Mouse (Mus musculus) hindbrain, embryonic 16.5 days (tissue): ENCODE results near the gene Sox5. TPM values are rescaled to one million over a fixed set of nuclear protein-coding genes. Genes with fewer than 3 reads are reported as not detected.

Source experiments
- ATAC-seq: fragments of 200-750 bp; cut with Nextera tagmentation; 2 replicates; pipeline ENCODE4 v1.8.0; 2017; ENCODE audit warnings: moderate TSS enrichment, moderate library complexity
- H3K27ac ChIP-seq: fragments of 300-500 bp; sonication (generic); 2 replicates; pipeline ENCODE4 v1.5.1; 2014; ENCODE audit warnings: low read depth, mild to moderate bottlenecking, control low read depth, low read length, moderate library complexity
- H3K27me3 ChIP-seq: fragments of 300-500 bp; sonication (generic); replicated peaks from 2 replicates; pipeline ENCODE4 v1.6.1; 2014; ENCODE audit warnings: low read length; ENCODE audit not compliant: control insufficient read depth, insufficient read depth
- H3K36me3 ChIP-seq: fragments of 300-500 bp; sonication (generic); 2 replicates; pipeline ENCODE4 v1.6.1; 2014; ENCODE audit warnings: mild to moderate bottlenecking, low read length, moderate library complexity, mixed read lengths; ENCODE audit not compliant: control insufficient read depth, insufficient read depth
- H3K4me1 ChIP-seq: fragments of 300-500 bp; sonication (generic); 2 replicates; pipeline ENCODE4 v1.6.1; 2014; ENCODE audit warnings: low read depth, low read length; ENCODE audit not compliant: control insufficient read depth, insufficient read depth
- H3K4me2 ChIP-seq: fragments of 300-500 bp; sonication (generic); 2 replicates; pipeline ENCODE4 v1.6.1; 2014; ENCODE audit warnings: mild to moderate bottlenecking, low read length, control low read depth, moderate library complexity
- H3K4me3 ChIP-seq: fragments of 300-500 bp; sonication (generic); 2 replicates; pipeline ENCODE4 v1.5.1; 2014; ENCODE audit warnings: mild to moderate bottlenecking, low read length, control low read depth, moderate library complexity
- H3K9ac ChIP-seq: fragments of 300-500 bp; sonication (generic); 2 replicates; pipeline ENCODE4 v1.6.1; 2014; ENCODE audit warnings: low read depth, mild to moderate bottlenecking, control low read depth, low read length, moderate library complexity
- H3K9me3 ChIP-seq: fragments of 300-500 bp; sonication (generic); 2 replicates; pipeline ENCODE4 v1.6.1; 2014; ENCODE audit warnings: mild to moderate bottlenecking, low read length, moderate library complexity; ENCODE audit not compliant: control insufficient read depth
- WGBS: fragments of 180-500 bp; shearing (Covaris S2); extraction: QIAGEN DNeasy Blood & Tissue Kit; methylation state at CpG from one replicate; pipeline ENCODE4 v1.1.7; 2014; 5-methylcytosine and 5-hydroxymethylcytosine counted together
- polyA plus RNA-seq: library from polyadenylated mRNA; unstranded; fragments of >200 nt; fragmentation: Nextera tagmentation; extraction: Ambion mirVana; gene quantifications from 2 replicates; pipeline ENCODE4 v1.2.1, GENCODE M21; 2015

The Sox5 gene
- polyA plus RNA-seq, 1 experiment from 2014 or later = 40.7 TPM

DNA sequence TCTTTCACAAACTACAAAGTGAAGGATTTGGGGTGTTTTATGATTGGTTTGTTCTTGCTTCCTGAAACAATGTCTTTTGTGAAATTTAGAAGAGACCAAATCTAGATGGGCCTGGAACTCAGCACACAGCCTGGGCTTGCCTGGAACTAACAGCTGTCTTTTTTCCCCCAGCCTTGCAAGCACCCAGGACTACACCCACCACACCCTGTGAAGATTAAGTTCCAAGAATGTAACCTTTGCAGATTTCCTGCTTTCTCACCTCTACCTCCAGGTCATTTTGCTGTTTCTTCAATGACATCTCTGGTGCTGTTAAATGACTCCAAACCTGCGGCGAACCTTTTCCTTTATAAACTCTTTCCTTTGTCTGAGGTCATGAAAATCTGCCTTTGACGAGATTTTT, 455.0 kb downstream of the Sox5 start:
- no peak overlapping the region for H3K9ac ChIP-seq
- no peak for ATAC-seq
- H3K4me2 ChIP-seq = no peak overlapping the region
- no peaks in the 10 kb centered on the region for H3K4me1 ChIP-seq
- 85% methylated on average over 3 of the region's 3 CpGs for WGBS
- H3K4me3 ChIP-seq = no peak overlapping the region
- H3K27ac ChIP-seq = no peak overlapping the region
- no peaks in the 10 kb centered on the region for H3K36me3 ChIP-seq
- no peaks in the 10 kb centered on the region for H3K9me3 ChIP-seq
- H3K27me3 ChIP-seq = no peaks in the 10 kb centered on the region

DNA sequence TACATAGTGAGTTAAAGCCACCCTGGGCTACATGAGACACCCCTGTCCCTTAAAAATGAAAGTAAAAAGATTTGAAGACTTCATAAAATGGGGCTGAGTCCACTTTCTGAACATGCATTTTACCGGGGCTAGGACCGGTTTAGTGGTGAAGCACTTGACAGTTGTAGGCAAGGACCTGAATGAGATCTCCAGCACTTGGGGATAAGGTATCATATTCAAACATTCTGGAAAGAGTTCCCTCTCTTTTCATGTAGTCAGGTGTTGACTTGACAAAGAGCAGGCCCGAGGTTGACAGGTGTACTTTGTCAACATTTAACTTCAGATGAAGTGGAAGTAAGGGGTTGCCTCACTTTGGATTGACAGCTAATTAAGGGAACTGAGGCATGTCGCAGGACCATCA, 458.4 kb downstream of the Sox5 start:
- Histone ChIP-seq H3K27ac (no peak overlapping the region), H3K36me3 (no peaks in the 10 kb centered on the region), H3K27me3 (no peaks in the 10 kb centered on the region), H3K4me2 (no peak overlapping the region), H3K4me3 (no peak overlapping the region), H3K9ac (no peak overlapping the region), H3K9me3 (no peaks in the 10 kb centered on the region), H3K4me1 (no peaks in the 10 kb centered on the region)
- ATAC-seq = no peak
- WGBS = 91% methylated on average over 4 of the region's 4 CpGs

DNA sequence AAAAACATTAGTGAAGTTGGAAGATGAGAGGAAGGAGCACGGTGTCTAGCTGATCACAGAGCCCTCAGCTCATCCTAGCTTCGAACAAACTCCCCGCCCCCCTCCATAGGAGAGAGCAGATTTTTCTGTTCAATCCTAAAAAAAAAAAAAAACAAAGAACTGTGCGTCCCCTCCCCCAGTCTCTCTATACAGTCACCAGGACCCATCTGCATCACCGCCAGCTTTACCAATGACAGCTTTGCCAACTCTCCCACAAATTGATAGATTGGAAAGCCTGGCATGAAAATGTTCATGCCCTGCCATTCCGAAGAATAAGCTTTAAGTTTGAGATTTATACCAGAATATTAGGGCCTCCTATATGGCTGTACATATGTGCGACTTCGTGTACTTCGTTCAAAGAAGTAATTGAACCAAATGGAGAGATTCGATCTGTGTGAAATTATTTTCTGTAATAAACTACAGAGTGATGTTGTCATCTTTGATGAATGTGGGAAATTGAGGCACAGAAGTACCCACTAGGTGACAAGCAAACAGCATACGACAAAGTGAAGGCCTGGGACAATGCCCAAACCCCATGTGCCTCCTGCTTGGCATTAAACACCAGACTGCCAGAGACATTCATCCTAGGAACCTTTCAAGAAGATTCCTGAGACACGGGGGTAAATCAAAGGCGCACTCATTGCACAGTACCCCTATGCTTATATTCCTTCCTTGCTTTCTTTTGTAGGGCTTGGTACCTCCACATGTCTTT, 459.3 kb downstream of the Sox5 start:
- no peak overlapping the region for H3K27ac ChIP-seq
- WGBS = 85% methylated on average over 13 of the region's 13 CpGs
- ATAC-seq = no peak
- H3K4me3 ChIP-seq = no peak overlapping the region
- H3K4me1 ChIP-seq = no peaks in the 10 kb centered on the region
- no peak overlapping the region for H3K4me2 ChIP-seq
- no peaks in the 10 kb centered on the region for H3K27me3 ChIP-seq
- H3K36me3 ChIP-seq = no peaks in the 10 kb centered on the region
- no peak overlapping the region for H3K9ac ChIP-seq
- no peaks in the 10 kb centered on the region for H3K9me3 ChIP-seq

- Histone ChIP-seq H3K27ac (no peak overlapping the region), H3K27me3 (no peaks in the 10 kb centered on the region), H3K4me2 (no peak overlapping the region), H3K4me1 (no peaks in the 10 kb centered on the region), H3K36me3 (no peaks in the 10 kb centered on the region), H3K9ac (no peak overlapping the region), H3K4me3 (no peak overlapping the region), H3K9me3 (no peaks in the 10 kb centered on the region)
- ATAC-seq = no peak
Observed at GRCm38 (mm10) chr6:144320327-144320726, 461.4 kb downstream of the Sox5 start.

DNA sequence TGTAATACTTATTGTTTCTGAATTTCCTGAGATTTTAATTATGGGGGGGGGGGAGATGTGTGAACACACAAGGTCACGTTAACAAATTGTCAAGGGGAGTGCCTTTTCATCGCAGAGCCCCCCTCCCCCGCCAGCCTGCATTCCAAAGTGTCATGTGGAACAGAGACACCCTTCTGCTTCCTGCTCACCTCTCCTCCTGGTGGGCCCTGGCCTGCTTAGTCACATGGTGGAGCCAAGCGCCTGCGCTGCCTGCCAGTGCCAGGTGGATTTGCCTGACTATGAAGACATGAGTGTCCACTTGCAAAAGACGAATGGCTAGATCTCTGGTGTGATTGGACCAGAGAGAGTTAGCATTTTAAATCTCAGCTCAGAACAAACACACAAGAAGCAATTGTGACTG, 462.1 kb downstream of the Sox5 start:
- no peak overlapping the region for H3K27ac ChIP-seq
- 71% methylated on average over 6 of the region's 6 CpGs for WGBS
- no peaks in the 10 kb centered on the region for H3K36me3 ChIP-seq
- H3K4me2 ChIP-seq = no peak overlapping the region
- no peak overlapping the region for H3K9ac ChIP-seq
- H3K27me3 ChIP-seq = no peaks in the 10 kb centered on the region
- H3K9me3 ChIP-seq = no peaks in the 10 kb centered on the region
- H3K4me3 ChIP-seq = no peak overlapping the region
- ATAC-seq = no peak
- H3K4me1 ChIP-seq = no peaks in the 10 kb centered on the region

DNA sequence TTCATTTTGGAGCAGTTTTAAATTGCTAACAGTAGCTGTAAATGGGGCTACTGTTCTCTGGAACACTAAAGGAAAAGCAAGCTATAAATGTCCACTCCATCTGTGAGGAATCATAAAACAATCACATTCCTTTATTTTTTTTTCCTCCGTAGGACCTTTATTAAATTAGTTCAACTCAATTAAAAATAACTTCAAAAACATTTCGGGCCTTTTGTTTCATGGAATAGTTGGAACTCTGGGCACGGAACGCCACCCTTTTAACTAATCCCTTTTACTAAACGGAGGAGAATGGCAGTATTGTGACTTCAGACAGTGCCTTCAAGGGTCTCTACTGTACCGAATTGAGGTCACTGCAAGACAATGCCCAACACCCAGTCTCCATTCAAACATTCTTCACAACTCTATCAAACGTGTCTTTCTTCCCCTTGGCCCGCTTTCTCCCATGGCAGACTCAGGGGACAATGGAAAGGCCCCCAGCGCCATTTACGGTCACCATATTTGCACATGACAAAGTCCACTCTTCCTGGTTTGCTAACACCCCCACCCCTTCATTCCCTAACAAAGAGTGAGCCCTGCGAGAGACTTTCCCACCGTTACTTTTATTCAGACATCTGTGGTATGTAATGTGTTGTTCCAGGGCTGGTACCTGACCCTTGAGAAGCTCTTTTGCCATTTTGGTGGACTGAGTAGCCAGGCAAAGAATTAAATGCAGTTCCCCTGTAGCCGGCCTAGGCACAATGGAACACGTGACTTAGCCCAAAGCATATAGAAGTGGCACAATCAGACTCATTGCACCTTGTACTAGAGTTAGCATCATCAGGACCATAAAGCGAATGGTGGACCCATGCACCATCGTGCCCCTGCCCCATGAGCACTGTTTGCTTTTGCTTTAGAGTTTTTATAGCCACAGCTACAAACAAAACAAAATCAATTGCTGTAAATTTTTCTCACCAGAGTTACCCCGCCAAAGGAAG, 468.7 kb downstream of the Sox5 start:
- 28% methylated on average over 17 of the region's 17 CpGs for WGBS
- no peaks in the 10 kb centered on the region for H3K36me3 ChIP-seq
- ATAC-seq = peak; percentile 56

DNA sequence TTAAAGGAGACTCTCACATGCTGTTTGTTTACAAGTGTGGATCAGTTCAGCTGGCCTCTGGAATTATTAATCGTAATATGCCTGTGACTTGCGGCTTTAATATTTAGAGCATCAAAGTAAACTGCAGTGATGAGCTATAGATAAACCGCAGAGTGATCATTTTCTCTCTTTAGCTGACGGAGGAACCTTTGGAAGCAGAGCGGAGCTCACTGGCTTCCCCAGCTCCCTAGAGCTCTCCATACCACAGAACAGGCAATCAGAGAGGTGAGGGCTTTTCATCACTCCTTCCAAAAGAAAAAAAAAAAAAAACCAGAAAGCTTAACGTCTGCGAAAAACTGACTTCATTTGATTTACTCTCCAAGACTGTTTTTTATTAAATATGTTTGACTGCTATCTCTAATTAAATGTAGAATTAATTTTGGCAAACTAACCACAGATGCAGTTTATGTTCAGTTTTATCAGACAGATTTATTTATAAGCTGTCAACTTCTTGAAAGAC, 469.4 kb downstream of the Sox5 start:
- Histone ChIP-seq H3K4me2 (no peak overlapping the region), H3K4me3 (no peak overlapping the region), H3K27me3 (no peaks in the 10 kb centered on the region), H3K36me3 (no peaks in the 10 kb centered on the region), H3K9ac (no peak overlapping the region), H3K9me3 (no peaks in the 10 kb centered on the region), H3K4me1 (no peaks in the 10 kb centered on the region), H3K27ac (no peak overlapping the region)
- WGBS = 38% methylated on average over 7 of the region's 7 CpGs
- ATAC-seq = no peak

More for the DNA sequence above, 468.7 kb downstream of the Sox5 start:
- no peaks in the 10 kb centered on the region for H3K27me3 ChIP-seq
- no peak overlapping the region for H3K4me2 ChIP-seq
- no peak overlapping the region for H3K27ac ChIP-seq
- H3K4me1 ChIP-seq = no peaks in the 10 kb centered on the region
- H3K4me3 ChIP-seq = no peak overlapping the region
- H3K9me3 ChIP-seq = no peaks in the 10 kb centered on the region
- H3K9ac ChIP-seq = no peak overlapping the region

DNA sequence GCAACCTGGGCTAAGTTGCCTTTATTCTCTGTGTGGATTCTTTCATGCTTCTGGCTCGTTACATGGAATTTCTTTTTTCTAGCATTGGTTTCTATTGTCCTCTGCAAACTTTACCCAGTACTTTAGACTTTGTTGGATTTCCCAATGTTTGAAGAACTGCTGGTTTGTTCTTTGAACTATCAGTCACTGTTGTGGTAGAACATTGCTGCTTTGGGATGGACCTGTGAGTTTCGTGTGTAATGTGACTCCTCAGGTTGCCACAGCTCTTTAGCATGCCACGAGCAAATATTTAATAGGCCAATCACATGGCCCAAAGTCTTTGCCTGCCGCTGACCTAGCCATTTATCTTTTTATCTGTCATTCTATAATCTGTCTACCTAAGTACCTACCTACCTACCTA, 470.0 kb downstream of the Sox5 start:
- Histone ChIP-seq H3K9ac (no peak overlapping the region), H3K9me3 (no peaks in the 10 kb centered on the region), H3K27me3 (no peaks in the 10 kb centered on the region), H3K4me1 (no peaks in the 10 kb centered on the region), H3K36me3 (no peaks in the 10 kb centered on the region), H3K27ac (no peak overlapping the region), H3K4me2 (no peak overlapping the region), H3K4me3 (no peak overlapping the region)
- ATAC-seq = no peak
- 53% methylated on average over 4 of the region's 4 CpGs for WGBS

DNA sequence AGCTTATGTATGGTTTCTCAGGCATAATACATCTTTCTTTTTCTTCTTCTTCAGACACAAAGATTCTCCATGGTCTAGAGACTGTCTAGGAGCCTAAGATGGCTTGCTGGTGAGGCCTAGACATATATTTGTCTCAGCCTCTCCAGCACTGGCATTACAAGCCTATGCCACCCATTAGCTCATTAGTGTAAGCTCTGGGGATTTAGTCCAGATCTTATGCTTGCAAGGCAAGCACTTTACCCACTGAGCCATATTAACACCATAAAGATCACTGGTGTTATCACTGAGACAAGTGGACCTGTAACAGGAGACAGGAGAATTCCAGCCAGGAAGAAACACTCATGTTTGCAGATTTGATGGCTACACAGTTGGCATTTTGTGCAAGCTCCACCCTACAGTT, 472.6 kb downstream of the Sox5 start:
- H3K27me3 ChIP-seq = no peaks in the 10 kb centered on the region
- no peaks in the 10 kb centered on the region for H3K9me3 ChIP-seq
- no peak overlapping the region for H3K9ac ChIP-seq
- no peaks in the 10 kb centered on the region for H3K4me1 ChIP-seq
- H3K4me2 ChIP-seq = no peak overlapping the region
- no peak for ATAC-seq
- no peak overlapping the region for H3K27ac ChIP-seq
- H3K4me3 ChIP-seq = no peak overlapping the region
- H3K36me3 ChIP-seq = no peaks in the 10 kb centered on the region
